23 mouse cellular contexts compared by ENCODE assay signal in genomic region chr10:67082531-67082930, GRCm38 (mm10). TPM values are rescaled to one million over a fixed set of nuclear protein-coding genes. Genes with fewer than 3 reads are reported as not detected.
DNase-seq lines count a peak whose midpoint lies in the region; TF ChIP-seq lines count a peak whose summit lies in the region.
"Had no signal": no experiment of that assay in that cellular context is flagged by ENCODE, and none has a peak within 500 bp of the region (broad histone marks: within the 10 kb centered on the region; RNA-seq: fewer than 3 reads in every experiment).

No protein-coding gene starts in this region.

- no peak for TF ChIP-seq POLR2A in cerebellum, adult 2 months (IDR thresholded peaks at IDR 0.05; ENCODE audit: borderline replicate concordance, insufficient read depth, low read length)

- H3K36me3 ChIP-seq in E14TG2a.4 (ENCODE audit: insufficient read depth, low read length), result peaks cover 4% of the 10 kb centered on the region; the same call in 1 of the 2 replicates
- H3K36me3 ChIP-seq: embryonic facial prominence, embryonic 13.5 days; forebrain, embryonic 15.5 days had no signal

- DNase-seq in cerebellum, adult 2 months, result no peak
- no peak for DNase-seq in cerebellum, adult 9-11 months
- peak; percentile 88 for DNase-seq in ES-CJ7 (ENCODE audit: low read depth, low spot score)
- peak; percentile 81 for DNase-seq in R1 (ENCODE audit: low read depth, low spot score)
- no peak for DNase-seq in gastrocnemius, adult 2 months
- no peak for DNase-seq in thymus, postnatal 36 days
- no peak for DNase-seq in heart, postnatal 14 days
- DNase-seq: adrenal gland, adult 8-10 months; adrenal gland, postnatal 14 days; adrenal gland, postnatal 36 days; B cell, adult 2 months; cerebellum, adult 11-12 months; cerebellum, adult 8-10 months; cerebellum, postnatal 10 days; cerebellum, postnatal 25 days; forebrain, postnatal 0 days had no signal

- TF ChIP-seq CTCF in cerebellum, adult 2 months (IDR thresholded peaks at IDR 0.05; ENCODE audit: borderline replicate concordance, insufficient read depth, low read depth, low read length), result no peak
- TF ChIP-seq CTCF in E14TG2a.4 (conservative IDR thresholded peaks at IDR 0.05; ENCODE audit: low read length), result no peak
- TF ChIP-seq CTCF in gastrocnemius, adult 2 months (IDR thresholded peaks at IDR 0.05), result no peak

- no peaks in the 10 kb centered on the region for H3K27me3 ChIP-seq in cerebellum, adult 2 months (ENCODE audit: control insufficient read depth, insufficient read depth, low read length)
- H3K27me3 ChIP-seq in E14TG2a.4 (ENCODE audit: insufficient read depth, low read length), result peaks cover 7% of the 10 kb centered on the region
- H3K27me3 ChIP-seq: CH12.LX; embryonic facial prominence, embryonic 13.5 days; forebrain, embryonic 13.5 days; forebrain, embryonic 15.5 days; Patski had no signal

- H3K4me1 ChIP-seq in cerebellum, adult 2 months (ENCODE audit: control insufficient read depth, insufficient read depth, low read length), result peaks cover 45% of the 10 kb centered on the region
- peaks cover 89% of the 10 kb centered on the region for H3K4me1 ChIP-seq in E14TG2a.4 (replicated peaks; ENCODE audit: low read depth, low read length)

- H3K27ac ChIP-seq in cerebellum, adult 2 months (ENCODE audit: insufficient read depth, low read length), result peak overlapping the region; percentile 94
- H3K27ac ChIP-seq in gastrocnemius, adult 2 months, result no peak overlapping the region
- H3K27ac ChIP-seq: forebrain, embryonic 13.5 days; forebrain, embryonic 15.5 days had no signal

- WGBS in cerebellum, adult 2 months, result 76% methylated on average over 4 of the region's 4 CpGs

- no peak overlapping the region for H3K4me3 ChIP-seq in cerebellum, adult 2 months (replicated peaks; ENCODE audit: insufficient read depth, low read depth, low read length)
- peak overlapping the region; percentile 20 for H3K4me3 ChIP-seq in E14TG2a.4 (replicated peaks; ENCODE audit: low read length)
- H3K4me3 ChIP-seq in gastrocnemius, adult 2 months, result no peak overlapping the region
- H3K4me3 ChIP-seq: embryonic facial prominence, embryonic 13.5 days; forebrain, embryonic 13.5 days; forebrain, embryonic 15.5 days had no signal

- intact Hi-C loops in gastrocnemius, adult 2 months (cut with DNase I), result no loop called here
- intact Hi-C loops in heart, postnatal 14 days (cut with DNase I), result no loop called here

- H3K9me3 ChIP-seq in E14TG2a.4 (ENCODE audit: low read length), result peaks cover under 1% of the 10 kb centered on the region; the same call in 1 of the 2 replicates
- H3K9me3 ChIP-seq: embryonic facial prominence, embryonic 13.5 days; forebrain, embryonic 13.5 days; forebrain, embryonic 15.5 days; G1E had no signal

RNA-seq across cellular contexts. Expression of gene Jmjd1c, which starts 13.4 kb away (rescaled TPM):
- 56.3 and 63.8 TPM in 2 replicates for polyA plus RNA-seq in cerebellum, adult 2 months (2012; rRNA removed)
- 10 to 100 TPM; 23.7 to 26.6 TPM for total RNA-seq in gastrocnemius, adult 2 months (2021)
- 10 to 100 TPM; 46.4 to 46.8 TPM for total RNA-seq in heart, postnatal 14 days (2021)

RNA-seq across cellular contexts. Expression of gene Reep3, which starts 14.2 kb away (rescaled TPM):
- polyA plus RNA-seq in cerebellum, adult 2 months (2012; rRNA removed), result 44.0 and 45.2 TPM in 2 replicates
- 10 to 100 TPM in 1 of 2 experiments, 1 to 10 TPM in 1; 9.7 to 10.8 TPM for total RNA-seq in gastrocnemius, adult 2 months (2021)
- total RNA-seq in heart, postnatal 14 days (2021), result 10 to 100 TPM; 28.4 to 31.5 TPM

Comparison
In these comparisons a context has a peak if more than half of its experiments do, and no peak if none do; other contexts are left out.
1. DNase-seq: peak in ES-CJ7 (single experiment) and R1 (single experiment); none in cerebellum, adult 2 months (0 of 2), cerebellum, adult 9-11 months (single experiment), gastrocnemius, adult 2 months (single experiment), thymus, postnatal 36 days (0 of 2) and heart, postnatal 14 days (0 of 2).